Mouse (Mus musculus) C2C12 (cell line): ENCODE data around the gene Nmrk1. TPM values are rescaled to one million over a fixed set of nuclear protein-coding genes. Genes with fewer than 3 reads are reported as not detected.
A peak's percentile ranks its signal among the peaks of the same experiment; 100 is the strongest.

ENCODE experiments used
- H3K27me3 ChIP-seq: one replicate; pipeline ENCODE4 v1.6.1; 2011; ENCODE audit not compliant: control insufficient read depth, insufficient read depth, insufficient read length
- H3K36me3 ChIP-seq: one replicate; pipeline ENCODE4 v1.6.1; 2011; ENCODE audit not compliant: control insufficient read depth, insufficient read depth
- H3K4me3 ChIP-seq: one replicate; pipeline ENCODE4 v1.5.1; 2011; ENCODE audit warnings: mild to moderate bottlenecking, control low read depth; ENCODE audit not compliant: poor library complexity, insufficient read depth, severe bottlenecking
- H3K79me2 ChIP-seq: one replicate; pipeline ENCODE4 v1.6.1; 2011; ENCODE audit not compliant: control insufficient read depth, insufficient read depth
- H3K79me3 ChIP-seq: one replicate; pipeline ENCODE4 v1.6.1; 2011; ENCODE audit warnings: low read depth, control low read depth
- H3ac ChIP-seq: one replicate; pipeline ENCODE3; 2011; ENCODE audit warnings: low read depth; ENCODE audit not compliant: control insufficient read depth, insufficient read length
- CEBPB ChIP-seq: IDR thresholded peaks from one replicate; pipeline ENCODE4 v1.6.1; 2011; ENCODE audit warnings: low read depth, mild to moderate bottlenecking, control low read depth, moderate library complexity
- CTCF ChIP-seq: IDR thresholded peaks from one replicate; pipeline ENCODE4 v1.5.1; 2011; ENCODE audit not compliant: control insufficient read depth, insufficient read depth, insufficient read length
- FOSL1 ChIP-seq: IDR thresholded peaks from one replicate; pipeline ENCODE4 v1.8.0; 2011; ENCODE audit warnings: mild to moderate bottlenecking, low read length; ENCODE audit not compliant: poor library complexity, insufficient read depth, severe bottlenecking
- MAX ChIP-seq: IDR thresholded peaks from one replicate; pipeline ENCODE4 v1.6.1; 2011; ENCODE audit warnings: mild to moderate bottlenecking, control low read depth
- MYOD1 ChIP-seq: IDR thresholded peaks from one replicate; pipeline ENCODE4 v1.6.1; 2011; ENCODE audit warnings: low read depth; ENCODE audit not compliant: control insufficient read depth, insufficient read length
- MYOG ChIP-seq: IDR thresholded peaks from one replicate; pipeline ENCODE4 v1.6.1; 2011; ENCODE audit not compliant: control insufficient read depth, insufficient read length; ENCODE audit errors: extremely low read depth
- USF1 ChIP-seq: IDR thresholded peaks from one replicate; pipeline ENCODE4 v1.6.1; 2011; ENCODE audit warnings: low read depth, mild to moderate bottlenecking, control low read depth, moderate library complexity
- polyA plus RNA-seq: library from polyadenylated mRNA; unstranded; fragments of >200 nt; fragmentation: generic; extraction: Trizol; gene quantifications from one replicate; pipeline ENCODE4 v1.2.1, GENCODE M21; 2012; ENCODE audit warnings: missing spikeins

Gene Nmrk1
- polyA plus RNA-seq, 1 experiment: 1.6 TPM

DNA sequence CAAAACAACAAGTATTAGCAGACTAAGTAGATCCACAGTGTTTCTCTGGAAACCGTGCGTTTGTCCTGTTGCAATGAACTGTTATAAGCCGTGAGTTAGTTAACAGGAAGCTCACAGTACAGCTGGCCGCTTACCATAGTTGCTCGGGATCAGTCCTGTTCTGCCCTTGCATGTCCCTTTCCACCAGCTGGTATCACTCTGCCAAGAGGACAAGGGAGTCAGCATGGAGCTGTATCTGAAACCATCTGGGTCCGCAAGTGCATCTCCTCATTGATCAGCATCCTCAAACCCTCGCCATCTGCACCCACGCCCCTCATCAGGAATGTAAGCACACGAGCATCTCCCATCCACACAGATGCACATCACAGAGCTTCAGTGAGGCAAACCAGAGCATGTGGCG is 38.0 kb upstream of the Nmrk1 start:
- Histone ChIP-seq H3ac (no peak overlapping the region), H3K36me3 (peaks cover 5% of the 10 kb centered on the region), H3K79me3 (peaks cover 3% of the 10 kb centered on the region), H3K27me3 (no peaks in the 10 kb centered on the region), H3K79me2 (peaks cover 9% of the 10 kb centered on the region), H3K4me3 (no peak overlapping the region)
- TF ChIP-seq MYOG (no peak), MAX (no peak), USF1 (no peak), CTCF (no peak), MYOD1 (no peak), CEBPB (no peak), FOSL1 (no peak)

DNA sequence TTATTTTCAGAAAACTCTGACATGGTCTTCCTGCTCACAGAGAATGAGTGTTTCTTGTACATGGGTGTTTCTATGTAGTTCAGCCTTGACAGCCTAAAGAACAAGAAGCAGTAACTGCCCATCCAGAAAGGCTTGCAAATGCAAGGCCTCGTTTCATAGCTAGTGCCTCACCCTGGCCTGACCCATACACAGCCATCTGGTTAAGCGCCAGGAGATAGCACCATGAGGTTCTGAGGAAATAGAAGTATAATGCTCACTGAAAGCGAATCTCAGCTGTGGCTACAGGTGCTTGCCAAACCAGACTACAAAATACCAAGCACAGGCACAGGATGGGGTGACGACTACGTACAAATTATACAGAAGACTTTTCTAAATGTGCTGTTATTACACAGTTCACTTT is 34.9 kb upstream of the Nmrk1 start:
- Histone ChIP-seq H3K79me3 (peaks cover 3% of the 10 kb centered on the region), H3K4me3 (no peak overlapping the region), H3K36me3 (peaks cover 7% of the 10 kb centered on the region), H3K27me3 (no peaks in the 10 kb centered on the region), H3ac (no peak overlapping the region), H3K79me2 (peaks cover 9% of the 10 kb centered on the region)
- no peak for TF ChIP-seq FOSL1

DNA sequence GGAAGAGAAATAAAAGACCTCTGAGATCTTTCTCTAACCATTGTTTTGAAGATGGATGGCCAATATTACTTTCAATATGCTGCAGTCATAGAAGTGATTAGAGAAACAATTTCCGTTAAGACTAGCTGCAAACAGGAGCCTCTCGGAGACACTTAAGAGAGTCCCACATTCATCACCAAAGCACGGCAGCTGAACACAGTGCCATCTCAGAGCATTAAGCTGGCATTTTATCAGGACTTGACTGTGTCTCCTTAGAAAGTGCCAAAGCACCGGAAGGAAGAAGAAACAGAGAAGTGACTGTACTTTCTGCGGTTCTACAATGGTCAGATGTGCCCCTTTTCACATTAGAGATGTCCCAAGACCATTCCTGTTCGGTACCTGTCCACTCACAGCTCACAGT is 34.0 kb upstream of the Nmrk1 start:
- Histone ChIP-seq H3K79me3 (peaks cover 3% of the 10 kb centered on the region), H3K79me2 (peaks cover 9% of the 10 kb centered on the region), H3K36me3 (peaks cover 14% of the 10 kb centered on the region), H3K4me3 (no peak overlapping the region), H3K27me3 (no peaks in the 10 kb centered on the region), H3ac (no peak overlapping the region)
- TF ChIP-seq FOSL1: no peak
- TF ChIP-seq MAX: no peak
- no peak for TF ChIP-seq MYOD1
- TF ChIP-seq CEBPB: no peak
- no peak for TF ChIP-seq USF1
- TF ChIP-seq CTCF: no peak
- no peak for TF ChIP-seq MYOG

DNA sequence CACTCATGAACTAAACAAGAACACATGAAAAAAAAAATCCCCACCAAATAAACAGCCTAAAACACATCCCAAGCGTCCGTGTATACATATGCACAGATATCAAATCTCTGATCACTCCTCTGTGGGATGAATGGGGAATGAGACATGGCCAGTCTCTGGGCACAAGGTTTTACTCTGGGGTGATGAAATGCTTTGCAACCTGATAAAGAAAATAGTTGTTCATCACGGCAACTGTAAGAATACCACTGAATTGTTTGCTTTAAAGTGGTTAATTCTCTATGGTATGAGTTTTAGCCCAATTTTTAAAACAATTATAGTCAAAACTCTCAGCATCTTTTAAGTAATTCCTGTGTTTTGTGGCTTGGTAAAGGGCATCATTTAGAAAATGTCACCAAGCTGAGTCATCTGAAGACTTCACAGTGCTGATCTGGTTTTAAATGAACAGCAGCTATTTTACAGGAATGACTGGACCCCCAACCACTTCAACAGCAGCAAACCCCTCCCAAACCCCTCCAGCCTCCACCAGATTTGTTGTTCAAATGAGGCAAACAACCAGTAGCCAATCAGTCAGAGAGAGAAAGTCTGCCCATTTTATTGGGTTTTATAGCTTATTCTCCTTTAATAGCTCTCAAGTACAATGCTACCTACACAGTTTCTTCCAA is 33.4 kb upstream of the Nmrk1 start:
- Histone ChIP-seq H3K4me3 (no peak overlapping the region), H3ac (no peak overlapping the region), H3K79me2 (peaks cover 9% of the 10 kb centered on the region), H3K27me3 (no peaks in the 10 kb centered on the region), H3K79me3 (peaks cover 3% of the 10 kb centered on the region), H3K36me3 (peaks cover 16% of the 10 kb centered on the region)
- TF ChIP-seq CTCF: no peak
- TF ChIP-seq FOSL1: peak; percentile 61
- no peak for TF ChIP-seq MAX
- TF ChIP-seq MYOD1: no peak
- peak; percentile 83 for TF ChIP-seq CEBPB

DNA sequence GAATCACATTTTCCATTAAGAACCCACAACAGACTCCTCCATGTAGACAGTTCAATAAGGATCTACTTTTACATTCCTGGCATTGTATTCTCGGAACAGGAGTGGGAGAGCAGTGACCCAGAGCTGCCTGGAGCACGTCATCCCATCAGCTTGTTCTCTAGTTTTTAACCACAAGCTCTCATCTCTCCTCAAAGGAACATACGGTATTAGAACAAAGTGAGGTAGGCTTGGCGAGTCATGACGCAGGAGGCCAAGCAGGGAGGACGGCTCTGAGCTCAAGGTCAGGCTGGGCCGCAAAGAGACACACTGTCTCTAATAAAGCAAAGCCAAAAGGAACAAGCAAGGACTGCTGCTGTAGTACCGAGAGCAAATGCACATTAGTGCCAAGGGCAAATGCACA is 32.7 kb upstream of the Nmrk1 start:
- Histone ChIP-seq H3K79me2 (peaks cover 9% of the 10 kb centered on the region), H3K79me3 (peaks cover 3% of the 10 kb centered on the region), H3K4me3 (no peak overlapping the region), H3K36me3 (peaks cover 19% of the 10 kb centered on the region), H3ac (no peak overlapping the region), H3K27me3 (no peaks in the 10 kb centered on the region)
- TF ChIP-seq FOSL1 (no peak), MAX (no peak), MYOG (no peak), MYOD1 (no peak), CEBPB (no peak), CTCF (no peak), USF1 (no peak)

DNA sequence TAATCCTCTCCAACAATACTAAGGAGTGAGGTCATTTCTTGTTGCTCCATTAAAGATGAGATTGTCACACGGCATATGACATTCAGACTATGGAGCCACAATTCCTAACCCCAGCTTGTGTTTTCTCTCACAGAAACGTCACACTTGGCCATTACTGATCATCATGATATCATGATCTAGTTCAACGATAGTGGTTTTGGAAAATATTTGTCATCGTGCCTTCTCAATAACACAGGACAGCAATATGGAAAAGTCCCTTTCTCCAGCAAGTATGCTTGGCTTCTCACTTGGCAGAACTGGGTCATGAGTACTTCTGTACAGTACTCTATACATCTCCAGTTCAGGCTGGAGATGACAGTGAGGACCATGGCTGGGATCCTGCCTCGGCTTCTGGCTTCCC is 32.1 kb upstream of the Nmrk1 start:
- Histone ChIP-seq H3K36me3 (peaks cover 19% of the 10 kb centered on the region), H3ac (no peak overlapping the region), H3K27me3 (no peaks in the 10 kb centered on the region), H3K4me3 (no peak overlapping the region), H3K79me3 (peaks cover 5% of the 10 kb centered on the region), H3K79me2 (peaks cover 9% of the 10 kb centered on the region)
- no peak for TF ChIP-seq MAX
- no peak for TF ChIP-seq CTCF
- TF ChIP-seq FOSL1: no peak
- TF ChIP-seq MYOG: no peak
- TF ChIP-seq CEBPB: no peak
- TF ChIP-seq USF1: no peak
- TF ChIP-seq MYOD1: no peak
